Comparison of ENCODE assay signal across 23 mouse cellular contexts in the genomic region with DNA sequence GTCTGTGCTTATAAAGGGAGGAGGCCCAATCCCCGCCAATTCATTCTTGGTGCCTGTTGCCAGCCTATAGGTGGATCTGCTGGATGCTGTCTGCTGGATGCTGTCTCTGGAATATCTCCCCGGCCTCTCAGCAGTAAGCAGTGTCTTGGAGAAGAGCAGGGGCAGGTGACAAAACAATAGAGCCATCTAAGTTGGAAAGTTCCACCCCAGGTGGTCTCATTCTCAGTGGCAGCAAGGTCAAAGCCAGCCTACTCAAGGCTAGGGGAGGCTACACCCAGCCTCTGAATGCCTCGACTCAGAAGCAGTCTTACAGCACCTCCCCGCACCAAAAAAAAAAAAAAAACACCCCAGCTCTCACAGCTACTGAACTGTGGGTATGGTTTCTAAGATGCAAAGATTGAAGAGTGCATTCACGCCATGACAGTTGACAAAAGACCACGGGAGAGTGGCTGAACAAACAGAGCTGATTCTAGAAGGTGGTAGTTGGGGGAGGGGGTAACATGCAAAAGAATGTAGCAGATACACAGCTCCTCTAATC. TPM values are rescaled to one million over a fixed set of nuclear protein-coding genes. Genes with fewer than 3 reads are reported as not detected.
"Had no signal": no experiment of that assay in that cellular context is flagged by ENCODE, and none has a peak within 500 bp of the region (broad histone marks: within the 10 kb centered on the region; RNA-seq: fewer than 3 reads in every experiment).

No protein-coding gene starts in this region.

- H3K9me3 ChIP-seq: heart, embryonic 10.5 days; heart, embryonic 12.5 days; hindbrain, embryonic 13.5 days; hindbrain, embryonic 15.5 days; intestine, embryonic 15.5 days; limb, embryonic 13.5 days; limb, embryonic 15.5 days; liver, embryonic 12.5 days had no signal

- H3K27me3 ChIP-seq: heart, embryonic 12.5 days; hindbrain, embryonic 13.5 days; hindbrain, embryonic 15.5 days; intestine, embryonic 15.5 days; limb, embryonic 13.5 days; limb, embryonic 15.5 days; liver, embryonic 12.5 days had no signal

- H3K4me1 ChIP-seq: heart, embryonic 12.5 days; hindbrain, embryonic 10.5 days; hindbrain, embryonic 13.5 days; hindbrain, embryonic 15.5 days; intestine, embryonic 15.5 days; limb, embryonic 13.5 days; limb, embryonic 15.5 days; liver, embryonic 12.5 days had no signal

- H3K27ac ChIP-seq: gastrocnemius, adult 2 months; heart, embryonic 10.5 days; hindbrain, embryonic 10.5 days; hindbrain, embryonic 13.5 days; hindbrain, embryonic 15.5 days; intestine, embryonic 15.5 days; layer of hippocampus, adult 2 months; left cerebral cortex, adult 2 months; limb, embryonic 13.5 days; limb, embryonic 15.5 days; liver, embryonic 12.5 days; liver, embryonic 14.5 days had no signal

- ATAC-seq: inflammation-experienced regulatory T-cells, adult 6 months; intestine, embryonic 15.5 days; intestine, postnatal 0 days; liver, embryonic 12.5 days had no signal

- H3K4me2 ChIP-seq: heart, embryonic 12.5 days; hindbrain, embryonic 13.5 days; hindbrain, embryonic 15.5 days; intestine, embryonic 15.5 days; limb, embryonic 13.5 days; limb, embryonic 15.5 days; liver, embryonic 12.5 days had no signal

- H3K36me3 ChIP-seq: heart, embryonic 10.5 days; heart, embryonic 12.5 days; hindbrain, embryonic 10.5 days; hindbrain, embryonic 13.5 days; hindbrain, embryonic 15.5 days; intestine, embryonic 15.5 days; limb, embryonic 13.5 days; limb, embryonic 15.5 days; liver, embryonic 12.5 days had no signal

- DNase-seq: gastrocnemius, postnatal 25 days had no signal

- H3K4me3 ChIP-seq: gastrocnemius, adult 2 months; heart, embryonic 10.5 days; heart, embryonic 12.5 days; hindbrain, embryonic 10.5 days; hindbrain, embryonic 13.5 days; hindbrain, embryonic 15.5 days; intestine, embryonic 15.5 days; layer of hippocampus, adult 2 months; left cerebral cortex, adult 2 months; limb, embryonic 13.5 days; limb, embryonic 15.5 days; liver, embryonic 12.5 days had no signal

- H3K9ac ChIP-seq: heart, embryonic 12.5 days; hindbrain, embryonic 13.5 days; hindbrain, embryonic 15.5 days; intestine, embryonic 15.5 days; limb, embryonic 13.5 days; limb, embryonic 15.5 days; liver, embryonic 12.5 days; liver, embryonic 14.5 days had no signal

RNA-seq across cellular contexts. Expression of a gene that starts 31.4 kb away (rescaled TPM):
- polyA plus RNA-seq: heart, embryonic 10.5 days; heart, embryonic 12.5 days; heart, embryonic 14.5 days; heart, embryonic 16.5 days; hindbrain, embryonic 10.5 days; hindbrain, embryonic 13.5 days; hindbrain, embryonic 15.5 days; intestine, postnatal 0 days; kidney, embryonic 14.5 days; kidney, embryonic 16.5 days; limb, embryonic 11.5 days; limb, embryonic 13.5 days; limb, embryonic 15.5 days; liver, adult 2 months; liver, embryonic 12.5 days; liver, embryonic 14.5 days; liver, embryonic 16.5 days had no signal

RNA-seq across cellular contexts. Expression of a gene that starts 34.7 kb away (rescaled TPM):
- polyA plus RNA-seq: heart, embryonic 12.5 days; heart, embryonic 14.5 days; heart, embryonic 16.5 days; hindbrain, embryonic 10.5 days; hindbrain, embryonic 13.5 days; hindbrain, embryonic 15.5 days; intestine, embryonic 15.5 days; intestine, postnatal 0 days; kidney, embryonic 14.5 days; kidney, embryonic 16.5 days; limb, embryonic 11.5 days; limb, embryonic 13.5 days; limb, embryonic 15.5 days; liver, adult 2 months; liver, embryonic 12.5 days; liver, embryonic 14.5 days; liver, embryonic 16.5 days had no signal
